Mouse (Mus musculus) ES-E14 (cell line): ENCODE measurements around the gene Gm28048.

Experiments
- CHD2 ChIP-seq: IDR thresholded peaks from 2 replicates; pipeline ENCODE4 v1.6.1; 2014; ENCODE audit warnings: mild to moderate bottlenecking, low read depth, low read length, inconsistent platforms
- MAFK ChIP-seq: IDR thresholded peaks from 2 replicates; pipeline ENCODE4 v1.6.1; 2014; ENCODE audit warnings: mild to moderate bottlenecking, low read depth, low read length, inconsistent platforms; ENCODE audit not compliant: insufficient read depth

DNA sequence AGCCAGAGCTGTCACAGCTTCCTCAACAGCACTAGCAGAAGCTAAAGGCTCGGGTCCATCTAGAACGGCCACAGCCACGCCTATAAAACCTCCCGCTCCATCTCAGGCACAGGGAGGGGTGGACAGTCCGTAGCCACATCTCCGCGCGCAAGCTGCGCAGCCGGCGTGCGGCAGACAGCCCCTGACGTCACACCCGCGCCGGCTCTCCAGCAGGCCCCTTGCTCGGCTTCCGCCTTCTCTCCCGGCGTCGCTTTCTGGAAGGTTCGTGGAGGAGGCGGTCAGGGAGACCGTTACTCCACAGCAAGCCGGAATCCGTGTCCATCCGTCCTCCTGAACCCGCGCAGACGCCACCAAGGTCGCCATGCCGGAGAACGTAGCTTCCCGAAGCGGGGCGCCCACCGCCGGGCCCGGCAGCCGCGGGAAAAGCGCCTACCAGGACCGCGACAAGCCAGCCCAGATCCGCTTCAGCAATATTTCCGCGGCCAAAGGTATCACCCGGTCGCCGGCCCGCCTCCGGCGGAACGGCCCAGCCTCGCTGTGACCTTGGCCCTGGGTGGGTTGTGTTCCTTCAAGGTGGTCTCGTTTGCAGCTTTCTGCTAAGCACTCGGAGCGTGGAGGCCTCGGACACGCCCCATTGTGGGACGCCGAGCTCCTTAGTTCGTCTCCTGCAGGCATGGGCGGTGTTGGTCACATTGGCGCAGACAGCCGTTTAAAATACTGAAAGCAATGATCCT is 8.7 kb upstream of the Gm28048 start, which contains the start of gene Cct4:
- TF ChIP-seq MAFK (no peak), CHD2 (no peak)
